Mouse (Mus musculus) ES-Bruce4 (cell line): Measurements from ENCODE around the gene Krtap4-2. TPM values are rescaled to one million over a fixed set of nuclear protein-coding genes. Genes with fewer than 3 reads are reported as not detected.
"Not testable (repeated sequence)": the region's sequence is repeated elsewhere in the genome, so short reads cannot be mapped to it uniquely, and the experiment has no call there.

Source experiments
- H3K27ac ChIP-seq: 2 replicates; pipeline ENCODE4 v1.5.1; 2012; ENCODE audit warnings: low read length, inconsistent platforms; ENCODE audit not compliant: insufficient read depth
- H3K27me3 ChIP-seq: 2 replicates; pipeline ENCODE4 v1.6.1; 2012; ENCODE audit warnings: mild to moderate bottlenecking, low read length, inconsistent platforms; ENCODE audit not compliant: control insufficient read depth, poor library complexity, insufficient read depth, severe bottlenecking
- H3K36me3 ChIP-seq: 2 replicates; pipeline ENCODE4 v1.6.1; 2012; ENCODE audit warnings: inconsistent platforms, mild to moderate bottlenecking, low read length, moderate library complexity; ENCODE audit not compliant: control insufficient read depth, poor library complexity, insufficient read depth, severe bottlenecking
- H3K4me1 ChIP-seq: one replicate; pipeline ENCODE4 v1.8.1; 2011; ENCODE audit warnings: low read length; ENCODE audit not compliant: control insufficient read depth, insufficient read depth
- H3K4me3 ChIP-seq: 2 replicates; pipeline ENCODE4 v1.5.1; 2011; ENCODE audit warnings: low read depth, mild to moderate bottlenecking, low read length
- H3K9ac ChIP-seq: 2 replicates; pipeline ENCODE4 v1.6.1; 2012; ENCODE audit warnings: low read depth, mild to moderate bottlenecking, inconsistent platforms; ENCODE audit not compliant: poor library complexity, severe bottlenecking
- H3K9me3 ChIP-seq: replicated peaks from 2 replicates; pipeline ENCODE4 v1.6.1; 2012; ENCODE audit warnings: mild to moderate bottlenecking, low read length, inconsistent platforms; ENCODE audit not compliant: control insufficient read depth, poor library complexity, insufficient read depth, severe bottlenecking
- CTCF ChIP-seq: IDR thresholded peaks from one replicate; pipeline ENCODE4 v1.8.1; 2011; ENCODE audit warnings: low read depth, low read length
- EP300 ChIP-seq: IDR thresholded peaks from 2 replicates; pipeline ENCODE4 v1.6.1; 2011; ENCODE audit warnings: low read depth, low read length; ENCODE audit not compliant: insufficient read depth
- POLR2A ChIP-seq: IDR thresholded peaks from one replicate; pipeline ENCODE4 v1.8.1; 2011; ENCODE audit warnings: low read length; ENCODE audit not compliant: insufficient read depth
- polyA plus RNA-seq: library from polyadenylated mRNA; stranded (reverse); fragments of >200 nt; gene quantifications from 2 replicates; pipeline ENCODE4 v1.2.4, GENCODE M21; 2011; ENCODE audit warnings: low read depth; ENCODE audit not compliant: missing spikeins, insufficient read depth, insufficient read length

Krtap4-2 gene
- polyA plus RNA-seq, 1 experiment, result not detected

DNA sequence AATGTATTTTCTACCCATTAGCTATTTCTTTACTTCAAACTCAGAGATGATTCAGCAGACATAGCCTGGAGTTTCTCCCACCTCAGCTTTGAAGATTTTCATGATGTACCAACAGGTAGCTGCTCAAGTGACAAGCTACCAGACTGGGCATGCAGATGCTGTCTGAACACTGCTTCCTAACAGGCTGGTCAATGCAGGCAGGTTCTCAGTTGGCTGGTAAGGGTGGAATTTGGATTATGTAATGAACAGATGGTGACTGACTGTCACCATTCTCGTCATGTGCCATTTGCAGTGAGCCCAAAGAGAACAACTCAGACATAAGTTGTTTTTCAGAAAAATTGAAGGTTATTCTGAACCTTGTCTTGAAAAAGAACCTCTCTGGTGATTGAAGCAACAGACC, 25.8 kb downstream of the Krtap4-2 start:
- Histone ChIP-seq H3K9me3 (no peaks in the 10 kb centered on the region), H3K27ac (no peak overlapping the region), H3K4me3 (no peak overlapping the region), H3K4me1 (no peaks in the 10 kb centered on the region), H3K36me3 (no peaks in the 10 kb centered on the region), H3K27me3 (no peaks in the 10 kb centered on the region), H3K9ac (no peak overlapping the region)
- no peak for TF ChIP-seq POLR2A
- no peak for TF ChIP-seq CTCF
- TF ChIP-seq EP300, result no peak

DNA sequence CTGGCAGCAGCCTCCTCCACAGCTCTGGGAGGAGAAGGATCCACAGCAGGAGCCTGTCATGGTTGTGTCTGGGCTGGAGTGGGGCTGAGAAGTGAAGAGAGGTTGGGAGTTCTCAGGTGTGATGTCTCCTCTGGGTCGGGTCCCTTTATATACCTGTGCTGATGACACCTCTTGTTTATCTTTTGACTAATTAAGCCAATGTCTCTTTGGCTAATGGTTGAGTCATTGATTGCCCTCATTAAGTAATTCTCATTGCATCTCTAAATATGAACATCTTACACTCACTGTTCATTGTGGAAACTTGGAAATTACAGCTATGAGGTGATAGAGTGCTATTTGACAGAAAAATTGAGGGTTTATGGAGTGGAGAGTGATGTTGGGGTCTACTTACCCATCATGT, 31.7 kb downstream of the Krtap4-2 start, which contains the start of gene Gm11938:
Gene Gm11938 (minus strand): TSS at position 101 of the 400 bp plus-strand sequence.
- not testable (repeated sequence) for H3K36me3 ChIP-seq, H3K9ac ChIP-seq, H3K4me3 ChIP-seq, H3K4me1 ChIP-seq, H3K27me3 ChIP-seq, H3K9me3 ChIP-seq, H3K27ac ChIP-seq

DNA sequence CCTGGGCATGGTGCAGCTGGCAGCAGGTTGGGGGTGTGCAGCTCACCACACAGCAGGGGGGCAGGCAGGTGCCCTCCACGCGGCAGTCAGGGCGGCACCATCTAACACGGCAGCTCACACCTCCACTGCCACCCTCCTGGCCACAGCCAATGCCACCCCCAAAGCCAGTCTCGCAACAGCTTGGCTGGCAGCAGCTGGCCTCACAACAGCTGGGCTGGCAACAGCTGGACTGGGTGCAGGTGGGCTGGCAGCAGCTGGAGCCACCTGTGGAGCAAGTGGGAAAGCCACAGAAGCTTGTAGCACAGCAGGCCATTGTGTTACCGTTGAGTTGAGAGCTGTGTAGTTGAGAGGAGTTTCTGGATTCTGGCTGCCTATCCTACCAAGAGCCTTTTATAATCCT, 37.1 kb downstream of the Krtap4-2 start, which contains the start of gene Krtap9-3:
Gene Krtap9-3 (minus strand): TSS at position 364 of the 400 bp plus-strand sequence.
- not testable (repeated sequence) for H3K4me1 ChIP-seq, H3K36me3 ChIP-seq, H3K4me3 ChIP-seq, H3K9ac ChIP-seq, H3K27me3 ChIP-seq, H3K27ac ChIP-seq, H3K9me3 ChIP-seq

DNA sequence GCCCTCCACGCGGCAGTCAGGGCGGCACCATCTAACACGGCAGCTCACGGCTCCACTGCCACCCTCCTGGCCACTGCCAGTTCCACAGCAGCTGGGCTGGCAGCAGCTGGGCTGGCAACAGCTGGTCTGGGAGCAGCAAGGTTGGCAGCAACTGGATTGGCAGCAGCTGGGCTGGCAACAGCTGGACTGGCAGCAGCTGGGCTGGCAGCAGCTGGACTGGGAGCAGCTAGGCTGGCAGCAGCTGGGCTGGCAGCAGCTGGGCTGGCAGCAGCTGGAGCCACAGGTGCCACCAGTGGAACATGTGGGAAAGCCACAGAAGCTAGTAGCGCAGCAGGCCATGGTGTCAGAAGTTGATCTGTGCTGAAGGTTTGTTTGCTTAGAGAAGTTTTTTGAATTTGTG, 43.9 kb downstream of the Krtap4-2 start, which contains the start of gene Krtap1-3:
Gene Krtap1-3 (minus strand): TSS at position 359 of the 400 bp plus-strand sequence.
- no peaks in the 10 kb centered on the region for H3K36me3 ChIP-seq
- no peaks in the 10 kb centered on the region for H3K4me1 ChIP-seq
- no peak within 1 kb of the TSS for H3K4me3 ChIP-seq
- H3K9ac ChIP-seq, result no peak within 1 kb of the TSS
- no peaks in the 10 kb centered on the region for H3K27me3 ChIP-seq
- H3K27ac ChIP-seq, result no peak within 1 kb of the TSS
- no peak for TF ChIP-seq EP300
- no peak for TF ChIP-seq POLR2A
- TF ChIP-seq CTCF, result no peak
- H3K9me3 ChIP-seq, result no peaks in the 10 kb centered on the region

DNA sequence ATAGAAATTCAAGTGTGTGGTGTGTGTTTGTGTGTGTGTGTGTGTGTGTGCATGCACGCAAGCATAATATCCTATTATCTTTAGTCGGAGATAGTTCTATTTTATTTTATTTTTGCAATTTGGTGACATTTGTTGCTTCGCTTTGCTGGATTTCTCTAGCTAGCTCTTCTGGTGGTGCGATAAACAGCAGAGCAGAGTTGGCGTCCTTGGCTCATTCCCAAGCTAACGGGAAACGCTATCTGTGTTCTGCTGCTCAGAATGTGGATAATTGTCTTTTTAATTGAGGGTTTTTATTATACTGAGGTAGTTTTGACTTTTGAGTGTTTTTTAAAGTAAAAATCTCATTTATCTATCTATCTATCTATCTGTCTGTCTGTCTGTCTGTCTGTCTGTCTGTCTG, 49.8 kb downstream of the Krtap4-2 start:
- no peaks in the 10 kb centered on the region for H3K36me3 ChIP-seq
- H3K4me1 ChIP-seq, result no peaks in the 10 kb centered on the region
- H3K27me3 ChIP-seq, result no peaks in the 10 kb centered on the region
- TF ChIP-seq EP300, result no peak
- TF ChIP-seq CTCF, result no peak
- no peak for TF ChIP-seq POLR2A
- H3K27ac ChIP-seq, result no peak overlapping the region
- no peak overlapping the region for H3K4me3 ChIP-seq
- H3K9ac ChIP-seq, result no peak overlapping the region
- no peaks in the 10 kb centered on the region for H3K9me3 ChIP-seq

Other genes starting within 250 kb of the Krtap4-2 start
- gene Krt10, start 245.7 kb downstream of the Krtap4-2 start, polyA plus RNA-seq, result 4.1 and 7.1 TPM in 2 replicates
- gene Krt12, start 212.8 kb downstream of the Krtap4-2 start, polyA plus RNA-seq, result not detected in 2 replicates
- 1.7 and 2.2 TPM in 2 replicates for gene Krt20, start 196.9 kb downstream of the Krtap4-2 start, polyA plus RNA-seq
- not detected in 2 replicates for gene Krt23, start 141.9 kb downstream of the Krtap4-2 start, polyA plus RNA-seq
- not detected in 2 replicates for gene Krt39, start 113.7 kb downstream of the Krtap4-2 start, polyA plus RNA-seq
- not detected in 2 replicates for gene Krt40, start 91.9 kb downstream of the Krtap4-2 start, polyA plus RNA-seq
- not detected in 2 replicates for gene Krtap3-3, start 84.2 kb downstream of the Krtap4-2 start, polyA plus RNA-seq
- gene Krtap3-2, start 78.2 kb downstream of the Krtap4-2 start, polyA plus RNA-seq, result not detected in 2 replicates
- not detected in 2 replicates for gene Gm11939, start 75.6 kb downstream of the Krtap4-2 start, polyA plus RNA-seq
- gene Krtap3-1, start 68.5 kb downstream of the Krtap4-2 start, polyA plus RNA-seq, result not detected in 2 replicates
- gene Krtap1-5, start 54.1 kb downstream of the Krtap4-2 start, polyA plus RNA-seq, result not detected in 2 replicates
- not detected in 2 replicates for gene Krtap1-4, start 51.4 kb downstream of the Krtap4-2 start, polyA plus RNA-seq
- gene Krtap1-3, start 43.7 kb downstream of the Krtap4-2 start, polyA plus RNA-seq, result not detected in 2 replicates
- not detected in 2 replicates for gene Krtap9-3, start 37.0 kb downstream of the Krtap4-2 start, polyA plus RNA-seq
- not detected in 2 replicates for gene Gm11938, start 31.8 kb downstream of the Krtap4-2 start, polyA plus RNA-seq
- gene Gm11937, start 24.9 kb downstream of the Krtap4-2 start, polyA plus RNA-seq, result not detected in 2 replicates
- gene Krtap2-4, start 20.2 kb downstream of the Krtap4-2 start, polyA plus RNA-seq, result not detected in 2 replicates
- gene Gm11562, start 14.6 kb downstream of the Krtap4-2 start, polyA plus RNA-seq, result not detected in 2 replicates
- not detected in 2 replicates for gene Krtap4-1, start 6.8 kb downstream of the Krtap4-2 start, polyA plus RNA-seq
- not detected in 2 replicates for gene Krtap4-7, start 9.0 kb upstream of the Krtap4-2 start, polyA plus RNA-seq
- gene Gm11555, start 15.2 kb upstream of the Krtap4-2 start, polyA plus RNA-seq, result not detected in 2 replicates
- gene Gm11563, start 23.9 kb upstream of the Krtap4-2 start, polyA plus RNA-seq, result not detected in 2 replicates
- not detected in 2 replicates for gene Krtap4-6, start 30.9 kb upstream of the Krtap4-2 start, polyA plus RNA-seq
- gene Gm14190, start 55.7 kb upstream of the Krtap4-2 start, polyA plus RNA-seq, result not detected in 2 replicates
- gene Gm14180, start 99.2 kb upstream of the Krtap4-2 start, polyA plus RNA-seq, result not detected in 2 replicates
- gene Gm11595, start 137.8 kb upstream of the Krtap4-2 start, polyA plus RNA-seq, result not detected in 2 replicates
- not detected in 2 replicates for gene Krtap4-8, start 145.6 kb upstream of the Krtap4-2 start, polyA plus RNA-seq
- gene Krtap4-9, start 150.1 kb upstream of the Krtap4-2 start, polyA plus RNA-seq, result not detected in 2 replicates
- gene Gm11596, start 158.4 kb upstream of the Krtap4-2 start, polyA plus RNA-seq, result not detected in 2 replicates
- not detected in 2 replicates for gene Gm11569, start 163.8 kb upstream of the Krtap4-2 start, polyA plus RNA-seq
- gene Gm11554, start 169.4 kb upstream of the Krtap4-2 start, polyA plus RNA-seq, result not detected in 2 replicates
- not detected in 2 replicates for gene Krtap4-13, start 174.8 kb upstream of the Krtap4-2 start, polyA plus RNA-seq
- not detected in 2 replicates for gene Gm11564, start 180.6 kb upstream of the Krtap4-2 start, polyA plus RNA-seq
- not detected in 2 replicates for gene 2300003K06Rik, start 203.0 kb upstream of the Krtap4-2 start, polyA plus RNA-seq
- gene Krtap4-16, start 216.5 kb upstream of the Krtap4-2 start, polyA plus RNA-seq, result not detected in 2 replicates
- not detected in 2 replicates for gene Gm11568, start 222.8 kb upstream of the Krtap4-2 start, polyA plus RNA-seq
- gene Gm11559, start 229.4 kb upstream of the Krtap4-2 start, polyA plus RNA-seq, result not detected in 2 replicates
- not detected in 2 replicates for gene Krtap9-1, start 238.3 kb upstream of the Krtap4-2 start, polyA plus RNA-seq
- not detected in 2 replicates for gene Gm11567, start 244.1 kb upstream of the Krtap4-2 start, polyA plus RNA-seq